Mouse (Mus musculus) forebrain, embryonic 14.5 days (tissue): Measurements from ENCODE around the gene Gm7942. TPM values are rescaled to one million over a fixed set of nuclear protein-coding genes. Genes with fewer than 3 reads are reported as not detected.
"Not testable (repeated sequence)": the region's sequence is repeated elsewhere in the genome, so short reads cannot be mapped to it uniquely, and the experiment has no call there.

Experiments
- ATAC-seq: fragments of 200-750 bp; cut with Nextera tagmentation; 2 replicates; pipeline ENCODE4 v1.8.0; 2017; ENCODE audit warnings: mild to moderate bottlenecking, moderate library complexity
- DNase-seq: peaks from one replicate; pipeline ENCODE4 v3.0.0-alpha.2; 2015; ENCODE audit warnings: low spot score
- H3K27ac ChIP-seq: fragments of 300-500 bp; sonication (generic); 2 replicates; pipeline ENCODE4 v1.5.1; 2014; ENCODE audit warnings: low read depth, mild to moderate bottlenecking, control low read depth, low read length, moderate library complexity
- H3K27me3 ChIP-seq: fragments of 300-500 bp; sonication (generic); replicated peaks from 2 replicates; pipeline ENCODE4 v1.6.1; 2014; ENCODE audit warnings: low read length, control low read depth, mixed read lengths; ENCODE audit not compliant: control insufficient read depth, insufficient read depth
- H3K36me3 ChIP-seq: fragments of 300-500 bp; sonication (generic); 2 replicates; pipeline ENCODE4 v1.6.1; 2014; ENCODE audit warnings: low read length, control low read depth; ENCODE audit not compliant: control insufficient read depth, insufficient read depth
- H3K4me1 ChIP-seq: fragments of 300-500 bp; sonication (generic); 2 replicates; pipeline ENCODE4 v1.6.1; 2014; ENCODE audit warnings: antibody characterized with exemption, low read length, control low read depth; ENCODE audit not compliant: control insufficient read depth, insufficient read depth
- H3K4me2 ChIP-seq: fragments of 300-500 bp; sonication (generic); 2 replicates; pipeline ENCODE4 v1.6.1; 2014; ENCODE audit warnings: mild to moderate bottlenecking, control low read depth, low read length
- H3K4me3 ChIP-seq: fragments of 300-500 bp; sonication (generic); 2 replicates; pipeline ENCODE4 v1.5.1; 2014; ENCODE audit warnings: low read depth, low read length, control low read depth
- H3K9ac ChIP-seq: fragments of 300-500 bp; sonication (generic); 2 replicates; pipeline ENCODE4 v1.6.1; 2014; ENCODE audit warnings: mild to moderate bottlenecking, low read length, control low read depth, moderate library complexity
- H3K9me3 ChIP-seq: fragments of 300-500 bp; sonication (generic); replicated peaks from 2 replicates; pipeline ENCODE4 v1.6.1; 2016; ENCODE audit warnings: low read length, control low read depth, mixed read lengths; ENCODE audit not compliant: control insufficient read depth
- WGBS: fragments of 180-500 bp; shearing (Covaris S2); extraction: QIAGEN DNeasy Blood & Tissue Kit; methylation state at CpG from one replicate; pipeline ENCODE4 v1.1.7; 2014; 5-methylcytosine and 5-hydroxymethylcytosine counted together
- polyA plus RNA-seq: library from polyadenylated mRNA; unstranded; fragments of >200 nt; fragmentation: Nextera tagmentation; extraction: Ambion mirVana; gene quantifications from 2 replicates; pipeline ENCODE4 v1.2.1, GENCODE M21; 2014

The Gm7942 gene
- polyA plus RNA-seq: not detected in 2 replicates

- DNase-seq, ATAC-seq, H3K4me1 ChIP-seq, H3K4me3 ChIP-seq, H3K27ac ChIP-seq, H3K9ac ChIP-seq, H3K27me3 ChIP-seq, H3K4me2 ChIP-seq, H3K36me3 ChIP-seq, H3K9me3 ChIP-seq: not testable (repeated sequence)
- no CpG with 5 or more reads among the region's 3 CpGs for whole genome bisulfite sequencing
These were observed at the start of gene Gm7942 for GRCm38 (mm10) chr5:95106638-95107037. TSS of gene Gm7942 (plus strand) at chr5:95106938.

Other genes with a start within 250 kb of the Gm7942 start
- not detected in 2 replicates for gene Gm3183, start 241.5 kb upstream of the Gm7942 start, polyA plus RNA-seq
- gene Gm6367, start 118.3 kb upstream of the Gm7942 start, polyA plus RNA-seq: not detected in 2 replicates
- gene Gm16513, start 75.7 kb downstream of the Gm7942 start, polyA plus RNA-seq: not detected in 2 replicates
- gene Gm10424, start 165.8 kb downstream of the Gm7942 start, polyA plus RNA-seq: not detected in 2 replicates
- gene Gm3259, start 199.0 kb downstream of the Gm7942 start, polyA plus RNA-seq: not detected in 2 replicates